Mouse (Mus musculus): ENCODE measurements around the gene Arl8b. TPM values are rescaled to one million over a fixed set of nuclear protein-coding genes. Genes with fewer than 3 reads are reported as not detected.

The Arl8b gene
- total RNA-seq, 2 experiments from 2014 or later, result 107 to 126 TPM

DNA sequence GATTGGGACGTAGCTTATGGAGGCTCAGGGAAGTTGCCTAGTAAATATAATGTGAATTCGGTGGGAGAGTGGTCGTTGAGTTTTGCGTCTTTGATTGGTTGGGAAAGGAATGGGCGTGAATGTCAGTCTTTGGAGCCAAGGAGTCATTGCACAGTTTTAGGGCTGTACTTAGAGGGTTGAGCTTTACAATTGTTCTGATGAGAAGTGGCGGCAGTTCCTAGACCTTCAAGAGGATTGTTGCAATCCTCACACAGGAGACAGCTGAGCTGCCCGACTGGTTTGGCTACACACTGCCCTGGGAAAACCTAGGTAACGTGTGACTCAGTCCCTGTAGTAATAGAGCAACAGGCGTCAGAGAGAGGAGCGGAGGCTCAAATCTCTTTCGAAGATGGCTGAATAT is 1.2 kb downstream of the Arl8b start:
- no peak for DNase-seq (ENCODE audit: low spot score in 2 of 2)

DNA sequence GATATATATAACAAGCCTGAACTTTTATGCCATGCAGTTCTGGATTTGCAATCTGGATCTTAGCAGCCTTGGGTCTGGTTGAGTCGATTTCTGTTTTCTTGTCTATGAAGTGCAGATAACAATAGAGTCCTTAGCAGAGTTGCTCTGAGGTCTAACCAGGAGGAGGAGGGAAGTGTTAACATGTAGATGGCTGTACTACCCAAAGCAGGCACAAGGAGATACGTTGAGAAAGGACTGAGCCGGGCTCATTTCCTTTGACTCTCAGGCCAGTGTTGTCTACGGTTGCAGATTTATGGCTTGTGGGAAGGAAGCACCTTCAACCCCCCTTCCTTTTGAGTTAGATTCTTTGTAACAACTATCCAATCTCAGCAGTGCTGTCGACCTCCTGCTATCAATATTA is 1.9 kb downstream of the Arl8b start:
- no peak for DNase-seq (ENCODE audit: low spot score in 2 of 2)

DNA sequence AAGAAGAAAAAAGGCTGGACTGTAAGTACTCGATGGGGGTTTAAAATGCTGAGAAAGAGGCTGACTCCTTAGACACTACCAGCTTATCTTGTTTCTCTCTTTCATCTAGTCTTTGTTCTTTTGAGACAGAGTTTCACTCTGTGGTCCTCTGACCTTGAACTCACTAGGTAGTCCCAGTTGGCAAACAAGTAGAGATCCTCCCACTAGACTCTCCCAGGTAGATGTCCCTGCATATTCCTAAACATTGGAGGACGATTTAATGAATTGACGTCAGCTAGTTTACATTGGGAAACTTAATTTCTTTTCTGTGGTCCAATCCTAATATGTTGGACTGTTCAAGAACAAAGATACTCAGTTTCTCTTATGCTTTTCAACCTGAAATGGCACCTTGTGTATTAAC is 2.7 kb downstream of the Arl8b start:
- DNase-seq (ENCODE audit: low spot score in 2 of 2), result no peak

DNA sequence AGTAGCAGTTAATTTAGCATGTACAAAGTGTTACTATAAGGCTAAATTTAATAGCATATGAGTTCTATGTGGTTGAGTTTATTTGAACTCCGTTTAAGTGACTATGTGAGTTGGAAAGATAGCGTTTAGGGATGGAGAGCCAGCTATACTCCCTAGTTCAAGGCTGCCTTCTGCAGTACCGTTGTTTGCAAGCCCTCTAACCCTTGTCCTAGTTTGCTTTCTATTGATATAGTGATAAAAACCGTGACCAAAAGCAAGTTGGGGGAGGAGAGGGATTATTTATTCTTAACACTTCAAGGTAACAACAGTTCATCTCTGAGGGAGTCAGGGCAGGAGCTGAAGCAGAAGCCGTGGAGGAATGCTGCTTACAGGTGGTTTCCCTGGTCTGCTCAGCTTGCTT is 8.6 kb downstream of the Arl8b start:
- DNase-seq (ENCODE audit: low spot score in 2 of 2), result no peak

DNA sequence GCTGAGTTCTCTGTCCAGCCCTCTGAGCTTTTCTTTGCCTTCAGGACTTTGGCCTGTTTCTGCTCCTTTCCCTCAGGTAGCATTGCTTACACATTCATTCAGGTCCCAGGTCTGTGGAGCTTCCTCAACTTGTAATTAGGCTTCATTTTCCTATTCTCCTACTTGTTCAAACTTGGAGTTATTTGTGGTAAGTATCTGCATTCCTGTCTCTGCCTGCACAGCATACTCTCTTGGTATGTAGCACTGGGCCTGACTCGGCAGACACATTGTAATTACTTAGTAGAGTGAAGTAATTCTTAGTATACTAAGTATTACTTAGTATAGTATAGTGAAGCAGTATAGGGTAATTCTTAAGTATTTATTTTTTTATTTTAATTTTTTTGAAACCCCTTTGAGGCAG is 13.0 kb downstream of the Arl8b start:
- no peak for DNase-seq (ENCODE audit: low spot score in 2 of 2)

DNA sequence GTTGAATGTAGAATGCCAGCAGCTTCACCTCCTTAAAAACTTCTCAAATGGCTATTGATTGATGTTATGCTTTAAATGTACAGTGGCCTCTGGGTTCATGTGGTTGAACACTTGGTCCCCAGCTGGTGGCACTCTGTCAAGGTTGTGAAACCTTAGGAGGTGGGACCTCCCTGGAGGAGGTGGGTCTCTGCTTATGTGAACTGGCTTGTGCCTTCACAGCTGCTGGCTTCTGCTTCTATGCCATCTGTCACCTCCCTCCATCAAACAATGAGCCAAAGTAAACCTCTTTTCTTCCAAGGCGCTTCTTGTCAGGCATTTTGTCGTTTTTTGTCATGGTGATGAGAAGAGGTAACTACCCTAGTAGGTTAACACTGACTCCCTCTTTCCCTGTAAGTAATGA is 13.8 kb downstream of the Arl8b start:
- no peak for DNase-seq (ENCODE audit: low spot score in 2 of 2)

DNA sequence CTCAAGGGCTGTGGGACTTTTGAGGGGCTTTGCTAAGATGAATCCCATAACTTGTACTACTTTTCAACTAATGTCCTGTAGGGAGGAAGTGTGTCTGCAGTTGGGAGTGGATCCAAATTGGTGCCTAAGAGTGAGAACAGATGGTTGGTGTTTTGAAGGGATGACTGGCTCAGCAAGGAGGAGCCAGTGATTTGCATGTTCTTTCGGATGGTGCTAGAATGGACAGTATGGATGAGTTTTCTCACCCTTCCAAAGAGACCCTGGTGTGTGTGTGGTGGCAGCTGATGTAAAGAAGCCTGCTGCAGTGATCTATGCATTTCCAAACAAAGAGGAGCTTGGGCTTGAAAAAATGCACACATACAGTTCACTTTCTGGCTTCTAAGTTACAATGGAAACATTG is 22.3 kb downstream of the Arl8b start:
- DNase-seq (ENCODE audit: low spot score in 2 of 2), result no peak

DNA sequence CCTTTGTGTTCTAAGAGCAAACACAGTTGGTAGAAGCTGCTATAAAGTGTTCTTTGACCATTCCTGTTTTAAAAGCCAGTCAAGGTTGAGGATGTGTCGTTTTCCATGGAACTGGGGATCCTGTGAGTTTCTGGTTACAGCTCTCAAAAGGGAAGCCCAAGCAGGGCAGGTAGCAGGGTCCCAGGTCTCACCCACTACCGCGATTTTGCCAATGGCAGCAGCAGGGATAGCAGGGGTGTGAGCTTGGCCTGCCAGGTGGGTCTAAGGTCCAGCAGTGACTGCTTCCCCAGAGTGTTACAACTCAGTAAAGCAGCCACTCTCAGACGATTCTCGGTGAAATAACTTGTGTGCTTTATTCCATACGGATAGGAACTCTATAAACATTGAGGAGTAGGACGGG is 23.0 kb downstream of the Arl8b start:
- no peak for DNase-seq (ENCODE audit: low spot score in 2 of 2)

DNA sequence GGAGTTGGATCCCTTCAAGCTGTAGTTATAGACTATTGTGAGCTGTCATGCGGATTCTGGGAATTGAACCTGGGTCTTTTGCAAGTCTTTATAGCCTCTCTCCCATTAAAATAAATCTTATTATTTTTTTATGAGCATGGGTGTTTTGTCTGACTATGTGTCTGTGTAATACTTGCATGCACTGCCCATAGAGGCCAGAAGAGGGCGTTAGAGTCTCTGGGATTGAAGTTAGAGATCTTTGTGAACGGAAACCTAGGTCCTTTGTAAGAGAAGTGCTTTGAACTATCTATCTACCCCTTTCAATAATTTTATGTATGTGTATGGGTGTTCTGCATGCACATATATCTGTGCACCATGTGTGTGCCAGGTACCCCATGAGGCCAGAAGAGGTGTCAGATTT is 24.5 kb downstream of the Arl8b start:
- DNase-seq (ENCODE audit: low spot score in 2 of 2), result no peak

DNA sequence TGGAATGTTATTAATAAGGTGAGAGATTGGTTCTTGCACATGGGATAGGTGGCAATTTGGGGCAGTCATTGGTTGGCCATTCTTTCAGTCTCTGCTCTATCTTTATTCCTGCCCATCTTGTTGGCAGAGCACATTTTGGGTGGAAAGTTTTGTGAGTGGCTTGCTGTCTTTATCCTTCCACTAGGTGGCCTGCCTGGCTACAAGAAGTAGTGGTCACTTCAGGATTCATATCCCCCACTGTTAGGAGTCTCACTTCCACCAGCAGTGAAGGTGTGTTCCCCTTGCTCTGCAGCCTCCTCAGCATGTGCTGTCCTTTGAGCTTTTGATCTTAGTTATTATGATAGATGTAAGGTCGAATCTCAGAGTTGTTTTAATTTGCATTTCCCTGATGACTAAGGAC is 25.9 kb downstream of the Arl8b start:
- DNase-seq (ENCODE audit: low spot score in 2 of 2), result no peak

DNA sequence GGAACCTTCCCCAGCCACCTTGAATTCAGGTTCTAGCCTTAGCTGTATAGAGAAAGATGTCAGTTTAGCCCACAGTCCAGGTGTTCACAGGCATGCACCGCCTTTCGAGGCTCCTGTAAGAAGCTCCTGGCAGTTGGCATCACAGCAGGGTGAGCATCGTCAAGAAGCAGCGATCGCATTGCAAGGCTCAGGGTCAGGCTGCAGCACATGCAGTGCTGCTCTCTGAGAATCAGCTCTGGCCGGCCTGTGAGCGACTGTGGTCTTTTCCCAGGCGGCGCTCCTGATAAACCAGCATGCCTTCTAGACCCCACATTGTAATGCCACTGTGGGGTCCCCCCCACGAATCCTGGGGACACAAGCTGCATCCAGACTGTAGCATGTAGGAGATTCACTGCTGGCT is 27.3 kb downstream of the Arl8b start:
- no peak for DNase-seq (ENCODE audit: low spot score in 2 of 2)

DNA sequence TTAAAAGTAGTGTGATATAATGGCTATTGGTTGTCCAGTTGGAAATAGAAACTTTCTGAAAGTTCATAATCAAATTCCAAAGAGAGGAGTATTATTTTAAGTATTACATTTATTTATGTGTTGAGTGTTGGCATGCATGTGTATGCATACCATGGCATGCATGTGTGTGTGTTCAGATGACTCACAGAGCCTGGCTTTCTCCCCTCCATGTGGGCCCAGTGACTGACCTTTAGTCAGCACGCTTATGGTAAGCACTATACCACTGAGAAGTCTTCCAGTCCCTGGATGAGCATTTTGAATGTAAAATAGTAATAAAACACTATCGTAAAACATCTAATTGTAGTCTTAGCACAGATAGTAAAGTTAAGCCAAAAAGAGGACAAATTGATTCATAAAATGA is 29.2 kb downstream of the Arl8b start:
- DNase-seq (ENCODE audit: low spot score in 2 of 2), result no peak

DNA sequence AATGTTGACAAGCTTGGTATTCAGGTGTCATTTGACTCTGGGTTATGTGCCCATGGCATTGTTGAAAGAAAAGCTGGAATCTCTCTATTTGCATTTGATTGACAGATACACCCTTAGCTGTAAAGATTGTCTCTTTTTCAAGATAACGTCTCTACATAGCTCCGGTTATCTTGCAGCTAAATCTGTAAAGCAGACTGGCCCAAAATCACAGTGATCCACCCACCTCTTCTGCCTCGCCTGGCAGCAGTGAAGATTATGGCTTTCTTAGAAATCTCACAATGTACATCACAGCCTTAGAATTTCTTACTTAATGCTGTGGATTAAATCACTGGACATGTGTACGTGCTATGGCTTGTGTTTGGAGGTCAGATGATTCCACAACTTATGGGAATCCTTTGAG is 34.6 kb downstream of the Arl8b start:
- no peak for DNase-seq (ENCODE audit: low spot score in 2 of 2)

DNA sequence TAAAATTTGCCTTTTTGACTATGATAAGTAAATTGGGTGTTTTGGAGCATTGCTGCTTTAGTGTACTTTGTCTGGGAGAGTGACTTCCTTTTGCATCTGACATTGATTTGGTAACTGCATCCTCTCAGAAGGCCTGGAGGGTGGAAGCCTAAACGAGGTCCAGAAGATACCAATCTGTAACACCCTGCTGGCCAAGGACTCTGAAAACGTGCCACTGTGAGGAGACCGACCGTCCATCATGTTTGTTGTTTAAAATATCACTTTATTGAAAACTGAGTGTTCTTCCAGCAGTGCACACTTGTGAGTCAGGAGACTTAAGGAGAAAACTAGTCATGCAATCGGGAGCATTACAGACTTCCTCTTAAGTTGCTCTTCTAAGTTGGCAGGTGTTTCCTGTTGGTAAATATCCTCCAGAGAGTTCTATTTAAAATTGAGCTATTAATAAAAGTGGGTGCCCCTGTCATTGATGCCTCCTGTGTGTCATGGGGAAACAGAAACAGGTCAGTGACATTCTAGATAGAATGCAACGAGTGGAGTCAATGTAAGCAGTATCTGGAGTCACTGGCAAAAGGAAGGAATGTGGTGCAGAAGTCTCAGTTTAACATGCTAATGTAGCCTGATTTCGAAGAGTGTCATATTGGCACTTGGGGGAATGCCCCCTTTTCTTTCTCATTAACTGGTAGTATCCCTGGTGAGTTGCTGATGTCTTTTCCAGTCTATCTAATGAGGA is 42.1 kb downstream of the Arl8b start:
- DNase-seq (ENCODE audit: low spot score in 2 of 2), result no peak

DNA sequence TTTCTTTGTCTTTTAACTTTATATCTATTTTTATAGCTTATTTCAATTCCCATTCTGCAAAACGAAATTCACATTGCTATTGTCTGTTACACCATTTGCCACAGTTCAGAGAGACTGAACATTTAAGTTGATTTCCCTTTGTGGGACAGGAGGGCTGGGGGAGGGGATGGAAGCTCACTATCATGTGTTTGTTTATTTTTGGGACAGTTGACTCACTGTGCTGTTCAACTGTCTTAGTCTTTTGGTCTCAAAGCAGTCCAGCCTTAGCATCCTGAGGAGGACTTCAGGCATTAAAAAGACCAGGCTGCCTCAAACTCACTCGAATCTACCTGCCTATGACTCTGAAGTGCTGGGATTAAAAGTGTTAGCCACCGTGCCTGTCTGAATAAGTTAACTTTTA is 43.2 kb downstream of the Arl8b start:
- DNase-seq (ENCODE audit: low spot score in 2 of 2), result no peak

DNA sequence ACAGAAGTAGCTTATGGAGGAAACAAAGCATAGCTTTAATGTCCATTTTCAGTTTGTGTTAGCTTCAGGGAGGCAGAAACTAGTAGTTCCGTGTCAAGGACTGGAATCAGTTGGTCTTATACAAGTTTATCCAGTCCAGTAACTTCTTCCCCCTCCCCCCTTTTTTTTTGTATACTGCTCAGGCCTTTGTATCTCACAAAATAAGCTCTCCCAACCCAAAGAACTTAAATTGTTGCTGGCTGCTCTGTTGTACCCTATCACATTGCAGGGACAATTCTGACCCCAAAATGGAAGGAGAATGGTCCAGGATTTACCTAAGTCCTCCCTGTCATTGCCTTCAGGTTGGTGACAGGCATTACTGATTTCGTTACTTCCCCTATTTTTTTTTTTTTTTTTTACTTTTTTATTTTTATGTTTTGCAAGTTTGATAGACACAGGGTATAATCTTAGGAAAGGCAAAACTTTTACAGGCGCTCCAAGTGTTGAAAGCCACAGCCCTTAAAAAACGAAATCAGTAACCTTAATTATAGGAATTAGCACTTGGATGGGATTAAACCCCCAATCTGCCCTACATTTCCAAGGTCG is 44.5 kb downstream of the Arl8b start:
- no peak for DNase-seq (ENCODE audit: low spot score in 2 of 2)

DNA sequence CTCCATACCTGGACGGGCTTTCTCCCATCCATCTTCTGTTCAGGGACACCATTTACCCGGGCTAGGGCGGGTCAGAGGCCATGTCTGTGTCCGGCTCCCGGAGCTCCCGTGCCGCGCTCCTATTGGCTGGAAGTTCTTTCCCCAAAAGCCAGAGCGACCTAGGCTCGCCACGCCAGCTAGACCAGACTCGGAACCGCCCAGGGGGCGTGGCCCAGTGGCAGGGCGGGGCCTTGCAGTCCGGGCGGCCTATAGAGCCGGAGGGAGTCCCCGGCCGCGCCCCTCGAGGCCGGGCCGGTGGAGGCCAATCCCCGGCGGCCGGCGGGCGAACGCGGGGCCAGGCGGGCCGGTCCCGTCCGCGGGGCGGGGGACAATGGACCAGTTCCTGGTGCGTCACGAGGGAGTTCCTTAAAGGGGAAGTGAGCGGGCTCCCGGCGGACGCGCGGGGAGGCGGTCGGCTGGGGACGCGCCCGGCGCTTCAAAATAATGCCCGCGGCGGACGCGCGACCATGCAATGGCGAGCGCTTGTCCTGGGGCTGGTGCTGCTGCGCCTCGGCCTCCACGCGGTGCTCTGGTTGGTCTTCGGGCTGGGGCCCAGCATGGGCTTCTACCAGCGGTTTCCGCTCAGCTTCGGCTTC is 45.5 kb downstream of the Arl8b start, which contains the start of gene Edem1:
TSS of gene Edem1 (plus strand) at position 408 of the 635 bp plus-strand sequence.
- peak; percentile 98 to 99 for DNase-seq (ENCODE audit: low spot score in 2 of 2)

DNA sequence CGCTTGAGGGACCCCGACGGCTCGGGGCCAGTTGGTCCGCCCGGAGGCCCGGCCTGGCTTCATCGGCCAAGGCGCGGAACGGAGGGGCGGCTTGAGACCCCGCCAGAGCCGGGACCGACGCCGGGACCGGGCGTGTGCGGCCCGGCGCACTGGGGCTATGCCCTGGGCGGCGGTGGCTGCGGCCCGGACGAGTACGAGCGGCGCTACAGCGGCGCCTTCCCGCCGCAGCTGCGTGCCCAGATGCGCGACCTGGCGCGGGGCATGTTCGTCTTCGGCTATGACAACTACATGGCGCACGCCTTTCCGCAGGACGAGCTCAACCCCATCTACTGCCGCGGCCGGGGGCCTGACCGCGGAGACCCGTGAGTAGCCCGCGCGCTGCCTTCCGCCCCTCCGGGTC is 46.0 kb downstream of the Arl8b start:
- peak in 1 of 2 experiments; percentile 58 for DNase-seq (ENCODE audit: low spot score in 2 of 2)

DNA sequence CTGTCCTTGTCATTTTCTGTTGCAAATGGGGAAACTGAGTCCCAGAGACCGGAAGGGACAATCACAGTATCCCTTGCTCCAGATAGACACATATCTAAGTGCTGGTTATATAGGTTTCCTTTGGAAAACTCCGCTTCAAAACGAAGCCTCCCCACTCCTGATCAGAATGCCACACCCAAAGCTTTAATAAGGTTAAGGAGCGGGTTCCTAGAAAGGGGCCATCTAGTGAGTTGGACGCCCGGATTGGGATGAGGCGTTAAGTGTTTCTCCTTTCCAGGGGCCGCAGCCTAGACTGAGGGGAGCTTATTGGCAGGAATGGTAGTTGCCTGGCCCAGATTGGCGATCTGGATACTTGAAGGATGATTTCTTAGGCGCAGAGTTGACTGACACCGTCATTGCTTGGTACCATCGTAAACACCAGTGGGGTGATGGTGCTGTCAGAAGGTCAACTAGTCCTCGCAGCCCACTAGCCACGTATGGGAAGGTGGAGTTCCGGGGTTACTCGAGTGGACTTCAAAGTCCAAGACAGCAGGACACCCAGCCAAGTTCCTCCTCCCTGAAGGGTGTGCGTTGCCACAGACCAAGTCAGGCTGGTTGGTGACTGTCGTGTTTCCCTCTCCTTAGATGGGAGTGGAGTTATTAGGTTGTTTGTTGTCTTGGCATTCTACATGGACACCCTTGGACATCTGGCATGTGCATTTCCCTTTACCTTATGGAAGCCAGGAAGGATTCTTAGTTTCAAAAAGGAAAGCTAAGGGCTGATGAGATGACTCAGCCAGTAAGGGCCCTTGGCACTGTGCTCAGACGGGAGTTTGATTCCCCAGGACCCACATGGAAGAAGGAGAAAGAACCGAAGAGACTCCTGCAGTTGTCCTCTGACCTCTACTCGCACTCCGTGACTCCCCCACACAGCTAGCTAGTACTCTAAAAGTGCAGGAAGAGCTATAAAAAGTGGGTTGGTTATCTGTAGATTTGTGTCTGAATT is 46.8 kb downstream of the Arl8b start:
- DNase-seq (ENCODE audit: low spot score in 2 of 2), result peak; percentile 22 to 35

DNA sequence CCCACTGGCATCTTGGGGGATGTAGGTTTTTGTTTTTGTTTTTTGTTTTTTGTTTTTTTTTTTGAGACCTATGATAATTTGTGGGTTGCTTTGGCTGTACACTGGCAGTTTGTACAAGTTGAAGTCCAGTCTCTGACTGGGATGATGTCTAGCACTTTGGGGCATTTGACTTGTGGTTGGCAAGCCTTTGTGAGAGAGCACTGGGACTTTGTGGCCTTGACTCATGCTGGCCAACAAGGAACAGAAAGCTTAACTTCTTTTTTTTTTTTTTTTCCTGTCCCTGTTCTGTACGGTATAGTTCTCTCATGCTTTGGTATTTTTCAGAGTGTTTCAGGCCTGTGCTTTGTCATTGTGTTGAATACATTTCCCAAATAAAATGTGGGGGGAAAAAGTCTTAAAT is 49.3 kb downstream of the Arl8b start:
- no peak for DNase-seq (ENCODE audit: low spot score in 2 of 2)

DNA sequence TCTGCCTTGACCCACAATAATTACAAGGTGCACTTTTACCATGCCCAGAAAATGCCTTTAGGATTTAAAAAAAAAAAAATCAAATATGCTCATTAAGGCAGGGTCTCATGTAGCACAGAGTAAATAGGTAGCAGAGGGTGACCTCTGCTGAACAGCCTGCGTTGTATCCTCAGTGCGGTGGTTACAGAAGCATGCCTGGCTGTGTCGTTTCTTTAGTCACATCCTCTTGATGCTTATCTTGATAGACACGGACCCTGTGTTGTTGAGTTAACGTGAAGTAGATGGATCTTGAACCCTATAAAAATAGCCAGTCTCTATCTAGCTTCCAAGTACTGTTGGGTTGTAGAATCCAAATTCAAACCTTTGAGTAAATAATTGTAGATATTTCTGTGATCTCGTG is 50.1 kb downstream of the Arl8b start:
- no peak for DNase-seq (ENCODE audit: low spot score in 2 of 2)
